Mouse (Mus musculus) embryonic stem cell, embryonic (primary cell): ENCODE measurements at regions not wholly inside any gene's neighbourhood (a gene's known extent, or its start where the extent isn't known, plus 50 kb on each side); places are given as distances from the start of the nearest gene placed in this dataset.

Experiments used
- CTCF ChIA-PET, 4 experiments: fragments of 300-600 bp in 2 of 4; fragments of 350-600 bp in 2 of 4; sonication (Branson Sonifier 250); formaldehyde crosslinking; loops; one replicate each; lab custom pipeline; 2022; ENCODE audit warnings: inconsistent platforms in 2 of 4; lab: Charles Lee
- POLR2A ChIA-PET, 4 experiments: fragments of 300-600 bp in 2 of 4; fragments of 350-600 bp in 2 of 4; sonication (Branson Sonifier 250); formaldehyde crosslinking; loops; one replicate each; lab custom pipeline; 2022; ENCODE audit warnings: antibody characterized with exemption in 4 of 4, inconsistent platforms in 1 of 4; lab: Charles Lee

- ChIA-PET POLR2A (interaction anchor here in 2 of 4 experiments (0.6 kb wide), 2 partner anchors 298 to 396 kb away, joined by 4 read pairs; no protein-coding TSS in a partner anchor), CTCF (interaction anchor here (0.6 to 1.7 kb wide), 6 partner anchors 14 to 262 kb away, joined by 3 to 9 read pairs (median 5); no protein-coding TSS in a partner anchor)
Observed at GRCm38 (mm10) chr2:129883417-129883816, 83.1 kb downstream of the Stk35 start.

- POLR2A ChIA-PET, result no interaction called here
- CTCF ChIA-PET, result interaction anchor here in 2 of 4 experiments (0.6 to 1.0 kb wide), 2 partner anchors 209 to 1956 kb away, joined by 3 read pairs; no protein-coding TSS in a partner anchor
Observed at GRCm38 (mm10) chr2:129884316-129884715, 84.0 kb downstream of the Stk35 start.

- ChIA-PET CTCF (interaction anchor here in 1 of 4 experiments (0.6 kb wide), 1 partner anchor 80 kb away, joined by 3 read pairs; no protein-coding TSS in a partner anchor), POLR2A (no interaction called here)
Observed at GRCm38 (mm10) chr2:129885536-129885935, 85.2 kb downstream of the Stk35 start.

GRCm38 (mm10) chr2:129893231-129893630, 92.9 kb downstream of the Stk35 start:
- ChIA-PET POLR2A (interaction anchor here in 1 of 4 experiments (0.6 kb wide), 1 partner anchor 197 kb away, joined by 3 read pairs; no protein-coding TSS in a partner anchor), CTCF (interaction anchor here in 1 of 4 experiments (0.6 kb wide), 1 partner anchor 260 kb away, joined by 3 read pairs; no protein-coding TSS in a partner anchor)

- ChIA-PET POLR2A (interaction anchor here in 1 of 4 experiments (0.6 kb wide), 1 partner anchor 197 kb away, joined by 3 read pairs; no protein-coding TSS in a partner anchor), CTCF (no interaction called here)
Observed at GRCm38 (mm10) chr2:129893832-129894231, 93.5 kb downstream of the Stk35 start.

GRCm38 (mm10) chr2:129894906-129895305, 94.6 kb downstream of the Stk35 start:
- CTCF ChIA-PET, result no interaction called here

GRCm38 (mm10) chr2:129895369-129895768, 95.1 kb downstream of the Stk35 start:
- ChIA-PET POLR2A (no interaction called here), CTCF (no interaction called here)

More at GRCm38 (mm10) chr2:129894906-129895305, 94.6 kb downstream of the Stk35 start:
- POLR2A ChIA-PET, result no interaction called here

GRCm38 (mm10) chr2:129896696-129897095, 96.4 kb downstream of the Stk35 start:
- POLR2A ChIA-PET, result no interaction called here

GRCm38 (mm10) chr2:129903383-129904135, 103.2 kb downstream of the Stk35 start:
- POLR2A ChIA-PET, result no interaction called here
- CTCF ChIA-PET, result interaction anchor here in 2 of 4 experiments (0.6 to 0.8 kb wide), 2 partner anchors 54 to 263 kb away, joined by 3 read pairs; no protein-coding TSS in a partner anchor

More at GRCm38 (mm10) chr2:129896696-129897095, 96.4 kb downstream of the Stk35 start:
- CTCF ChIA-PET, result no interaction called here

- POLR2A ChIA-PET, result no interaction called here
Observed at GRCm38 (mm10) chr2:129904753-129905152, 104.4 kb downstream of the Stk35 start.

GRCm38 (mm10) chr2:129908701-129909425, 103.3 kb upstream of the Tgm3 start:
- CTCF ChIA-PET, result no interaction called here

More at GRCm38 (mm10) chr2:129904753-129905152, 104.4 kb downstream of the Stk35 start:
- CTCF ChIA-PET, result interaction anchor here in 1 of 4 experiments (0.8 kb wide), 1 partner anchor 262 kb away, joined by 3 read pairs; no protein-coding TSS in a partner anchor

GRCm38 (mm10) chr2:129911203-129911921, 100.8 kb upstream of the Tgm3 start:
- CTCF ChIA-PET, result interaction anchor here in 1 of 4 experiments (0.6 kb wide), 1 partner anchor 25 kb away, joined by 5 read pairs; no protein-coding TSS in a partner anchor
- POLR2A ChIA-PET, result no interaction called here

More at GRCm38 (mm10) chr2:129908701-129909425, 103.3 kb upstream of the Tgm3 start:
- POLR2A ChIA-PET, result interaction anchor here in 1 of 4 experiments (0.9 to 1.8 kb wide), 2 partner anchors 10 to 194 kb away, joined by 3 to 5 read pairs; no protein-coding TSS in a partner anchor

- POLR2A ChIA-PET, result interaction anchor here in 1 of 4 experiments (0.5 kb wide), 1 partner anchor 32 kb away, joined by 3 read pairs; no protein-coding TSS in a partner anchor
- CTCF ChIA-PET, result no interaction called here
Observed at GRCm38 (mm10) chr2:129912556-129912955, 99.6 kb upstream of the Tgm3 start.

GRCm38 (mm10) chr2:129914261-129914660, 97.9 kb upstream of the Tgm3 start:
- ChIA-PET POLR2A (no interaction called here), CTCF (no interaction called here)

GRCm38 (mm10) chr2:129916411-129916810, 95.7 kb upstream of the Tgm3 start:
- ChIA-PET POLR2A (no interaction called here), CTCF (interaction anchor here in 1 of 4 experiments (1.1 kb wide), 1 partner anchor 142 kb away, joined by 3 read pairs; no protein-coding TSS in a partner anchor)

- ChIA-PET POLR2A (interaction anchor here in 1 of 4 experiments (1.3 kb wide), 1 partner anchor 9 kb away, joined by 5 read pairs; no protein-coding TSS in a partner anchor), CTCF (interaction anchor here in 2 of 4 experiments (0.9 to 1.3 kb wide), 2 partner anchors 140 kb away, joined by 3 read pairs; no protein-coding TSS in a partner anchor)
Observed at GRCm38 (mm10) chr2:129918141-129918790, 93.9 kb upstream of the Tgm3 start.

GRCm38 (mm10) chr2:129919551-129919950, 92.6 kb upstream of the Tgm3 start:
- CTCF ChIA-PET, result no interaction called here
- POLR2A ChIA-PET, result interaction anchor here in 1 of 4 experiments (1.3 kb wide), 1 partner anchor 10 kb away, joined by 5 read pairs; no protein-coding TSS in a partner anchor
